Mouse (Mus musculus): ENCODE measurements around the gene Kif1b.

- TF ChIP-seq CTCF (IDR thresholded peaks at IDR 0.05; ENCODE audit: low read depth) = no peak
- no peak for TF ChIP-seq EP300 (IDR thresholded peaks at IDR 0.05; ENCODE audit: low read depth)
Measured at GRCm38 (mm10) chr4:149277571-149277970, 29.9 kb downstream of the Kif1b start.

Measured in liver, embryonic 14.5 days (tissue).